Mouse (Mus musculus) activated CD4-positive, CD25-positive, alpha-beta regulatory T cell, adult 9 weeks (primary cell): ENCODE measurements around the gene Ccnt2. TPM values are rescaled to one million over a fixed set of nuclear protein-coding genes. Genes with fewer than 3 reads are reported as not detected.

Experiments
- polyA plus RNA-seq: library from polyadenylated mRNA; unstranded; fragments of 100-300 nt; shearing (Covaris generic); gene quantifications from one replicate; pipeline ENCODE4 v1.2.1, GENCODE M21; 2017

The Ccnt2 gene
- polyA plus RNA-seq = 122 TPM

GRCm38 (mm10) chr1:127773803-127774500 lies at the start of gene Ccnt2:
TSS of gene Ccnt2 (plus strand) at chr1:127774164.

GRCm38 (mm10) chr1:127729096-127729495 lies 44.9 kb upstream of the Ccnt2 start, which contains the start of gene Acmsd:
TSS of gene Acmsd (plus strand) at chr1:127729413.

GRCm38 (mm10) chr1:127854486-127855222 lies 80.7 kb downstream of the Ccnt2 start, which contains the start of gene Map3k19:
TSS of gene Map3k19 (minus strand) at chr1:127855031.

Other genes starting within 250 kb of the Ccnt2 start
- gene Tmem163, start 94.6 kb upstream of the Ccnt2 start, polyA plus RNA-seq = not detected
- gene Acmsd, start 44.8 kb upstream of the Ccnt2 start, polyA plus RNA-seq = not detected
- gene Map3k19, start 80.9 kb downstream of the Ccnt2 start, polyA plus RNA-seq = 0.77 TPM
- 68.9 TPM for gene Rab3gap1, start 94.6 kb downstream of the Ccnt2 start, polyA plus RNA-seq